Mouse (Mus musculus): ENCODE data around the gene Avil. TPM values are rescaled to one million over a fixed set of nuclear protein-coding genes. Genes with fewer than 3 reads are reported as not detected.
A peak's percentile ranks its signal among the peaks of the same experiment; 100 is the strongest.

Avil gene
- polyA plus RNA-seq, 1 experiment = not detected

- Histone ChIP-seq H3K4me3 (replicated peaks; ENCODE audit: control insufficient read depth, low read depth, low read length) (no peak overlapping the region), H3K4me1 (ENCODE audit: control insufficient read depth, insufficient read depth, low read length) (no peaks in the 10 kb centered on the region; the same call in 1 of the 2 replicates), H3K27ac (ENCODE audit: control insufficient read depth, insufficient read depth, low read depth, low read length, poor library complexity) (no peak overlapping the region)
- TF ChIP-seq CTCF (IDR thresholded peaks at IDR 0.05; ENCODE audit: control insufficient read depth, insufficient read depth, low read length) (no peak), POLR2A (IDR thresholded peaks at IDR 0.05; ENCODE audit: borderline replicate concordance, control insufficient read depth, low read depth, low read length) (no peak)
- WGBS = 49% methylated on average over 5 of the region's 5 CpGs
Measured at GRCm38 (mm10) chr10:127062503-127062902, 62.0 kb downstream of the Avil start.

GRCm38 (mm10) chr10:127063239-127063872 lies 62.8 kb downstream of the Avil start, which contains the start of gene Cdk4:
Gene Cdk4, plus strand, starts transcription at chr10:127063534.
- TF ChIP-seq POLR2A (IDR thresholded peaks at IDR 0.05; ENCODE audit: borderline replicate concordance, control insufficient read depth, low read depth, low read length) (peak; percentile 56; the same call in 1 of the 2 replicates), CTCF (IDR thresholded peaks at IDR 0.05; ENCODE audit: control insufficient read depth, insufficient read depth, low read length) (no peak)
- peak within 1 kb of the TSS; percentile 76 for H3K4me3 ChIP-seq (replicated peaks; ENCODE audit: control insufficient read depth, low read depth, low read length)
- under 1% methylated on average over 46 of the region's 46 CpGs for WGBS
- H3K4me1 ChIP-seq (ENCODE audit: control insufficient read depth, insufficient read depth, low read length) = no peaks in the 10 kb centered on the region; the same call in 1 of the 2 replicates
- H3K27ac ChIP-seq (ENCODE audit: control insufficient read depth, insufficient read depth, low read depth, low read length, poor library complexity) = peak within 1 kb of the TSS; percentile 54

GRCm38 (mm10) chr10:127063913-127064870 lies 63.7 kb downstream of the Avil start:
- H3K27ac ChIP-seq (ENCODE audit: control insufficient read depth, insufficient read depth, low read depth, low read length, poor library complexity) = peak overlapping the region; percentile 54
- TF ChIP-seq CTCF (IDR thresholded peaks at IDR 0.05; ENCODE audit: control insufficient read depth, insufficient read depth, low read length) (no peak), POLR2A (IDR thresholded peaks at IDR 0.05; ENCODE audit: borderline replicate concordance, control insufficient read depth, low read depth, low read length) (no peak)
- H3K4me3 ChIP-seq (replicated peaks; ENCODE audit: control insufficient read depth, low read depth, low read length) = peak overlapping the region; percentile 76
- H3K4me1 ChIP-seq (ENCODE audit: control insufficient read depth, insufficient read depth, low read length) = no peaks in the 10 kb centered on the region; the same call in 1 of the 2 replicates
- 8% methylated on average over 37 of the region's 37 CpGs for WGBS

GRCm38 (mm10) chr10:127065981-127066380 lies 65.5 kb downstream of the Avil start:
- Histone ChIP-seq H3K4me1 (ENCODE audit: control insufficient read depth, insufficient read depth, low read length) (peaks cover 2% of the 10 kb centered on the region; the same call in 1 of the 2 replicates), H3K27ac (ENCODE audit: control insufficient read depth, insufficient read depth, low read depth, low read length, poor library complexity) (no peak overlapping the region), H3K4me3 (replicated peaks; ENCODE audit: control insufficient read depth, low read depth, low read length) (no peak overlapping the region)
- no peak for TF ChIP-seq CTCF (IDR thresholded peaks at IDR 0.05; ENCODE audit: control insufficient read depth, insufficient read depth, low read length)
- TF ChIP-seq POLR2A (IDR thresholded peaks at IDR 0.05; ENCODE audit: borderline replicate concordance, control insufficient read depth, low read depth, low read length) = no peak
- WGBS = 68% methylated on average over 9 of the region's 9 CpGs

- 90% methylated on average over 14 of the region's 14 CpGs for WGBS
- TF ChIP-seq POLR2A (IDR thresholded peaks at IDR 0.05; ENCODE audit: borderline replicate concordance, control insufficient read depth, low read depth, low read length) = no peak
- no peak for TF ChIP-seq CTCF (IDR thresholded peaks at IDR 0.05; ENCODE audit: control insufficient read depth, insufficient read depth, low read length)
- Histone ChIP-seq H3K4me3 (replicated peaks; ENCODE audit: control insufficient read depth, low read depth, low read length) (no peak overlapping the region), H3K27ac (ENCODE audit: control insufficient read depth, insufficient read depth, low read depth, low read length, poor library complexity) (no peak overlapping the region), H3K4me1 (ENCODE audit: control insufficient read depth, insufficient read depth, low read length) (peaks cover 5% of the 10 kb centered on the region; the same call in 1 of the 2 replicates)
Measured at GRCm38 (mm10) chr10:127066519-127067018, 66.1 kb downstream of the Avil start.

GRCm38 (mm10) chr10:127068360-127069038 lies 68.0 kb downstream of the Avil start:
- WGBS = 36% methylated on average over 9 of the region's 9 CpGs
- H3K4me1 ChIP-seq (ENCODE audit: control insufficient read depth, insufficient read depth, low read length) = peaks cover 5% of the 10 kb centered on the region; the same call in 1 of the 2 replicates
- no peak overlapping the region for H3K4me3 ChIP-seq (replicated peaks; ENCODE audit: control insufficient read depth, low read depth, low read length)
- H3K27ac ChIP-seq (ENCODE audit: control insufficient read depth, insufficient read depth, low read depth, low read length, poor library complexity) = no peak overlapping the region
- TF ChIP-seq POLR2A (IDR thresholded peaks at IDR 0.05; ENCODE audit: borderline replicate concordance, control insufficient read depth, low read depth, low read length) (no peak), CTCF (IDR thresholded peaks at IDR 0.05; ENCODE audit: control insufficient read depth, insufficient read depth, low read length) (no peak)

GRCm38 (mm10) chr10:127069281-127070189 lies 69.0 kb downstream of the Avil start:
- 13% methylated on average over 30 of the region's 30 CpGs for WGBS
- no peak for TF ChIP-seq POLR2A (IDR thresholded peaks at IDR 0.05; ENCODE audit: borderline replicate concordance, control insufficient read depth, low read depth, low read length)
- no peak for TF ChIP-seq CTCF (IDR thresholded peaks at IDR 0.05; ENCODE audit: control insufficient read depth, insufficient read depth, low read length)

More at GRCm38 (mm10) chr10:127069281-127070189, 69.0 kb downstream of the Avil start:
- peak overlapping the region; percentile 46 for H3K4me3 ChIP-seq (replicated peaks; ENCODE audit: control insufficient read depth, low read depth, low read length)
- H3K27ac ChIP-seq (ENCODE audit: control insufficient read depth, insufficient read depth, low read depth, low read length, poor library complexity) = no peak overlapping the region
- H3K4me1 ChIP-seq (ENCODE audit: control insufficient read depth, insufficient read depth, low read length) = peaks cover 5% of the 10 kb centered on the region; the same call in 1 of the 2 replicates

Other genes with a start within 250 kb of the Avil start
- gene Atp23, start 99.4 kb upstream of the Avil start, polyA plus RNA-seq (2011; ENCODE audit: insufficient read depth, insufficient read length, low replicate concordance, missing spikeins) = 0.83 and 3.3 TPM in 2 replicates
- gene Ctdsp2, start 22.0 kb upstream of the Avil start, polyA plus RNA-seq (2011; ENCODE audit: insufficient read depth, insufficient read length, low replicate concordance, missing spikeins) = 31.5 and 43.9 TPM in 2 replicates
- gene Tsfm, start 30.1 kb downstream of the Avil start, polyA plus RNA-seq (2011; ENCODE audit: insufficient read depth, insufficient read length, low replicate concordance, missing spikeins) = 9.7 and 23.6 TPM in 2 replicates
- gene Mettl1, start 40.7 kb downstream of the Avil start, polyA plus RNA-seq (2011; ENCODE audit: insufficient read depth, insufficient read length, low replicate concordance, missing spikeins) = 10.0 and 14.6 TPM in 2 replicates
- 1.1 TPM in 1 of 2 replicates, not detected in the other for gene Eef1akmt3, start 40.8 kb downstream of the Avil start, polyA plus RNA-seq (2011; ENCODE audit: insufficient read depth, insufficient read length, low replicate concordance, missing spikeins)
- not detected in 2 replicates for gene Cyp27b1, start 47.5 kb downstream of the Avil start, polyA plus RNA-seq (2011; ENCODE audit: insufficient read depth, insufficient read length, low replicate concordance, missing spikeins)
- gene March9, start 59.5 kb downstream of the Avil start, polyA plus RNA-seq (2011; ENCODE audit: insufficient read depth, insufficient read length, low replicate concordance, missing spikeins) = 1.6 TPM in 1 of 2 replicates, not detected in the other
- 127 and 148 TPM in 2 replicates for gene Cdk4, start 62.8 kb downstream of the Avil start, polyA plus RNA-seq (2011; ENCODE audit: insufficient read depth, insufficient read length, low replicate concordance, missing spikeins)
- 15.7 and 22.5 TPM in 2 replicates for gene Tspan31, start 69.6 kb downstream of the Avil start, polyA plus RNA-seq (2011; ENCODE audit: insufficient read depth, insufficient read length, low replicate concordance, missing spikeins)
- gene Agap2, start 74.6 kb downstream of the Avil start, polyA plus RNA-seq (2011; ENCODE audit: insufficient read depth, insufficient read length, low replicate concordance, missing spikeins) = 11.0 and 27.3 TPM in 2 replicates
- 34.7 and 69.0 TPM in 2 replicates for gene Os9, start 120.4 kb downstream of the Avil start, polyA plus RNA-seq (2011; ENCODE audit: insufficient read depth, insufficient read length, low replicate concordance, missing spikeins)
- 26.4 and 54.8 TPM in 2 replicates for gene B4galnt1, start 164.5 kb downstream of the Avil start, polyA plus RNA-seq (2011; ENCODE audit: insufficient read depth, insufficient read length, low replicate concordance, missing spikeins)
- gene Slc26a10, start 179.9 kb downstream of the Avil start, polyA plus RNA-seq (2011; ENCODE audit: insufficient read depth, insufficient read length, low replicate concordance, missing spikeins) = not detected in 2 replicates
- 9.9 and 25.0 TPM in 2 replicates for gene Arhgef25, start 189.4 kb downstream of the Avil start, polyA plus RNA-seq (2011; ENCODE audit: insufficient read depth, insufficient read length, low replicate concordance, missing spikeins)
- 58.4 and 78.7 TPM in 2 replicates for gene Dtx3, start 195.0 kb downstream of the Avil start, polyA plus RNA-seq (2011; ENCODE audit: insufficient read depth, insufficient read length, low replicate concordance, missing spikeins)
- 18.1 and 24.9 TPM in 2 replicates for gene Pip4k2c, start 210.9 kb downstream of the Avil start, polyA plus RNA-seq (2011; ENCODE audit: insufficient read depth, insufficient read length, low replicate concordance, missing spikeins)